Mouse (Mus musculus) embryonic facial prominence, embryonic 14.5 days (tissue): ENCODE results near the gene Pknox1. TPM values are rescaled to one million over a fixed set of nuclear protein-coding genes. Genes with fewer than 3 reads are reported as not detected.
"Not testable (repeated sequence)": the region's sequence is repeated elsewhere in the genome, so short reads cannot be mapped to it uniquely, and the experiment has no call there.

Experiments used
- ATAC-seq: fragments of 200-750 bp; cut with Nextera tagmentation; 2 replicates; pipeline ENCODE4 v1.8.0; 2017; ENCODE audit warnings: low read depth, moderate number of reproducible peaks, moderate TSS enrichment
- DNase-seq: peaks from one replicate; pipeline ENCODE4 v3.0.0-alpha.2; 2015; ENCODE audit warnings: low spot score
- H3K27ac ChIP-seq: fragments of 300-500 bp; sonication (generic); replicated peaks from 2 replicates; pipeline ENCODE4 v1.5.1; 2014; ENCODE audit warnings: low read depth, mild to moderate bottlenecking, low read length, moderate library complexity
- H3K27me3 ChIP-seq: fragments of 300-500 bp; sonication (generic); replicated peaks from 2 replicates; pipeline ENCODE4 v1.6.1; 2014; ENCODE audit warnings: low read length; ENCODE audit not compliant: control insufficient read depth, insufficient read depth
- H3K36me3 ChIP-seq: fragments of 300-500 bp; sonication (generic); 2 replicates; pipeline ENCODE4 v1.6.1; 2014; ENCODE audit warnings: low read length, mixed read lengths; ENCODE audit not compliant: control insufficient read depth, insufficient read depth
- H3K4me1 ChIP-seq: fragments of 300-500 bp; sonication (generic); 2 replicates; pipeline ENCODE4 v1.6.1; 2014; ENCODE audit warnings: antibody characterized with exemption, low read length; ENCODE audit not compliant: control insufficient read depth, insufficient read depth
- H3K4me2 ChIP-seq: fragments of 300-500 bp; sonication (generic); 2 replicates; pipeline ENCODE4 v1.6.1; 2014; ENCODE audit warnings: low read depth, mild to moderate bottlenecking, low read length, moderate library complexity, mixed read lengths
- H3K4me3 ChIP-seq: fragments of 300-500 bp; sonication (generic); 2 replicates; pipeline ENCODE4 v1.5.1; 2014; ENCODE audit warnings: low read depth, mild to moderate bottlenecking, low read length
- H3K9ac ChIP-seq: fragments of 300-500 bp; sonication (generic); 2 replicates; pipeline ENCODE4 v1.6.1; 2014; ENCODE audit warnings: low read depth, mild to moderate bottlenecking, low read length, moderate library complexity, mixed read lengths
- H3K9me3 ChIP-seq: fragments of 300-500 bp; sonication (generic); 2 replicates; pipeline ENCODE4 v1.6.1; 2016; ENCODE audit warnings: low read length; ENCODE audit not compliant: control insufficient read depth
- WGBS: fragments of 180-500 bp; shearing (Covaris S2); extraction: QIAGEN DNeasy Blood & Tissue Kit; methylation state at CpG from one replicate; pipeline ENCODE4 v1.1.7; 2014; 5-methylcytosine and 5-hydroxymethylcytosine counted together
- polyA plus RNA-seq: library from polyadenylated mRNA; unstranded; fragments of >200 nt; fragmentation: Nextera tagmentation; extraction: Ambion mirVana; gene quantifications from 2 replicates; pipeline ENCODE4 v1.2.1, GENCODE M21; 2014

The Pknox1 gene
- polyA plus RNA-seq, 1 experiment from 2014 or later: 31.1 TPM

DNA sequence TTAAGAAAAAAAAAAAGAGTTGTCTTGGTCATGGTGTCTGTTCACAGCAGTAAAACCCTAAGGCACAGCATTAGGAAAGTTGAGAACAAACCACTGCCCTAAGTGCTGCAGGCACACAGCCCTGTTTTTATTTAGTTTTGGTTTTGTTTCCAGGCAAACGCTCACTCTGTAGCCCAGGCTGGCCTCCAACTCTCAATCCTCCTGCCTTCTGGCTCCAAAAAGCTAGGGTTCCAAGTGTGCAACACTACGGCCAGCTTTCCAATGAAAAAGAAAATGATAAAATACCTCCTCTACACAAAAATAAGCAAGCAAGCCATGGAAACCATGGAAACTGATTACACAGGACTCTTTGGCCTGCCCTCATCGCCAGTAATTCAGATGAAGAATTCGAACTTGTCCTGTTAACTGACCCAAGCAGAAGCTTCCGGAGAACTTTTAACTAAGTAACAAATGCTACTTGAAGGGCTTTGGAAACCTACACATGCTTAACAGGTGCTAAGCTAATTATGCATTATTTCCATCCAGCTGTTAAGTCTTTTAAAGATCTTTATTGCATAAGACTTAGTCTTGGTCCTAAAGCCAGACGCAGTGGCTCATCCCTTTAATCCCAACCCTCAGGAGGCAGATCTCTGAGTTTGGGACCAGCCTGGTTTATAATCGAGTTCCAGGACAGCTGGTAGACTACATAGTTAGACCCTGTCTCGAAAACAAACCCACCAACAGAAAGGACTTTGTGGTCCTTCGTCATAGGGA is 17.9 kb upstream of the Pknox1 start:
- Histone ChIP-seq H3K4me3 (no peak overlapping the region), H3K27ac (no peak overlapping the region), H3K9ac (no peak overlapping the region), H3K36me3 (no peaks in the 10 kb centered on the region), H3K9me3 (no peaks in the 10 kb centered on the region), H3K4me1 (peaks cover 15% of the 10 kb centered on the region), H3K27me3 (no peaks in the 10 kb centered on the region), H3K4me2 (no peak overlapping the region)
- ATAC-seq (no peak), DNase-seq (peak; percentile 59)
- 76% methylated on average over 9 of the region's 9 CpGs for WGBS

DNA sequence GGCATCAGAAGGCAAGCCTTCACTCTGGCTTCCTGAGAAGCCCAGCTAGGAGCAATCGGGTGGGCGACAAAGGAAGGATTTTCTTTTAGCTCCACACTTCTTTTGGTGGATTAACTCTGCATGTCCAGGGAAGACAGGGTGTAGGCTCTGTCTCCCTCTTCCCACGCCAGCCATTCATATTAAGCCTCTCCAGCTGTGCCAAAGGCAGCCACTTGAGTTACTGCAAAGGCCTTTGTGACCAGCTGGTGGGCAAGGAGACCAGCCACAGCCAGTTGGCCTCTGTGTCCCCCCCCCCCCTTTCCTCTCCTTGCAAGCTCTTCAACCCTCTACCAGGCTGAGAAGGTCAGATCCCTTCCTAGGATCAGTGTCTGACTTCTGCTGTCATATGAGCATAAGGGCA is 16.6 kb upstream of the Pknox1 start:
- peaks cover 8% of the 10 kb centered on the region for H3K4me1 ChIP-seq
- DNase-seq: peak; percentile 65
- no peak overlapping the region for H3K4me2 ChIP-seq
- H3K9ac ChIP-seq: no peak overlapping the region
- H3K9me3 ChIP-seq: no peaks in the 10 kb centered on the region
- no peaks in the 10 kb centered on the region for H3K36me3 ChIP-seq
- H3K27ac ChIP-seq: no peak overlapping the region
- WGBS: 37% methylated on average over 3 of the region's 3 CpGs
- no peaks in the 10 kb centered on the region for H3K27me3 ChIP-seq
- no peak overlapping the region for H3K4me3 ChIP-seq
- 0 out of 2 replicates have a peak, but pooled peaks have one; percentile 55 for ATAC-seq

DNA sequence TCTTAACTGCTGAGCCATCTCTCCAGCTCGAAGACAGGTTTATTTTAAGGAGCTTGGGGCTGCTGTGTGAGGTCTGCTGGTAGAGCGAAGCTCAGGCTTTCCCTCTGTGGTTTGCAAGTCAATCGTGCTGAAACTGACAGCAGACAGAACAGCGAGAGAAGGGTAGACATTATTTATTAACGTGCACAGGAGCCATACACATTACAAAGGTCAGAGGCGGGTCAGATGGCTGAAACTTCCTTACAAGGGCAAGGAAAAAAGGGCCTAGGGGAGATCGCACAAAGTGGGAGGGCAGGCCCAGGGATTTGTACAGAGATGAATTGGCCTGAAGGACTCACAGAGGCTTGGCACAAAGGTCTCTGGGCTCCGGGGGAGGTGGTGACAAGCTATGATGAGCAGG is 15.1 kb upstream of the Pknox1 start:
- DNase-seq (no peak), ATAC-seq (no peak)
- Histone ChIP-seq H3K9me3 (no peaks in the 10 kb centered on the region), H3K9ac (no peak overlapping the region), H3K27ac (no peak overlapping the region), H3K36me3 (no peaks in the 10 kb centered on the region), H3K4me1 (peaks cover 8% of the 10 kb centered on the region; the same call in 1 of the 2 replicates), H3K4me3 (no peak overlapping the region), H3K27me3 (no peaks in the 10 kb centered on the region), H3K4me2 (no peak overlapping the region)
- WGBS: 54% methylated on average over 8 of the region's 8 CpGs

DNA sequence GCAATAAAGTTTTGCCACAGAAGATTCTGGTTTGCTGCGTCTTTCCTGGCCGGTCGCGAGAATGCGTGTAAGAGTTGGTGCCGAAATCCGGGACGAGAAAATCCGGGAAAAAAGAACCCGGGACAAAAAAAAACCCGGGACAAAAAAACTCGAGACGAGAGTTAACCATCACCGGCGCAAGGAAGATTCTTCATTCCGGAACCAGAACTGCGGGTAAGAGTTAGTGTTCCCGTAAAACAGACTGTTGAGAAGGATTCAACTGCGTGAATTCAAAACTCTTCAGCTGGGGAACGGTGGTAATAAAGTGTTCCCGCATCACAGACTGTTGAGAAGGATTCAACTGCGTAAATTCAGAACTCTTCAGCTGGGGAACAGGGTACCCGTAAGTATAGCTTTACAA is 11.9 kb upstream of the Pknox1 start:
- not testable (repeated sequence) for DNase-seq, H3K4me2 ChIP-seq, H3K36me3 ChIP-seq, H3K9me3 ChIP-seq, H3K27me3 ChIP-seq, H3K9ac ChIP-seq, ATAC-seq, H3K27ac ChIP-seq, H3K4me3 ChIP-seq
- 94% methylated on average over 23 of the region's 23 CpGs for WGBS
- H3K4me1 ChIP-seq: peaks cover 11% of the 10 kb centered on the region

DNA sequence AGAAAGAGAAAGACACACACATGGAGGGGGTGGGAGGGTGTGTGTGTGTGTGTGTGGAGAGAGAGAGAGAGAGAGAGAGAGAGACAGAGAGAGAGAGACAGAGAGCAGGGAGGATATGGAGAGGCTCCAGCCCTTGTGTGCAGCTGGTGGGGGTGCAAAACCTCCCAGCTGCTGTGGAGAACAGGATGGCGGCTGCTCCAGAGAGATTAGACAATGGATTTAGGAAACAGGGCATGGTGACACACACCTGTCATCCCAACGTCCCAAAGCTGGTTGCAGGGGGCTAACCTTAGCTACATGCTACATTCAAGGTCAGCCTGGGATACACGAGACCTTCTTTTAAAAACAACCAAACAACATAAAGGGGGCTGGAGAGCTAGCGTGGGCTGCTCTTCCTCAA is 8.3 kb upstream of the Pknox1 start:
- ATAC-seq: no peak
- WGBS: 61% methylated on average over 4 of the region's 4 CpGs
- no peaks in the 10 kb centered on the region for H3K27me3 ChIP-seq

DNA sequence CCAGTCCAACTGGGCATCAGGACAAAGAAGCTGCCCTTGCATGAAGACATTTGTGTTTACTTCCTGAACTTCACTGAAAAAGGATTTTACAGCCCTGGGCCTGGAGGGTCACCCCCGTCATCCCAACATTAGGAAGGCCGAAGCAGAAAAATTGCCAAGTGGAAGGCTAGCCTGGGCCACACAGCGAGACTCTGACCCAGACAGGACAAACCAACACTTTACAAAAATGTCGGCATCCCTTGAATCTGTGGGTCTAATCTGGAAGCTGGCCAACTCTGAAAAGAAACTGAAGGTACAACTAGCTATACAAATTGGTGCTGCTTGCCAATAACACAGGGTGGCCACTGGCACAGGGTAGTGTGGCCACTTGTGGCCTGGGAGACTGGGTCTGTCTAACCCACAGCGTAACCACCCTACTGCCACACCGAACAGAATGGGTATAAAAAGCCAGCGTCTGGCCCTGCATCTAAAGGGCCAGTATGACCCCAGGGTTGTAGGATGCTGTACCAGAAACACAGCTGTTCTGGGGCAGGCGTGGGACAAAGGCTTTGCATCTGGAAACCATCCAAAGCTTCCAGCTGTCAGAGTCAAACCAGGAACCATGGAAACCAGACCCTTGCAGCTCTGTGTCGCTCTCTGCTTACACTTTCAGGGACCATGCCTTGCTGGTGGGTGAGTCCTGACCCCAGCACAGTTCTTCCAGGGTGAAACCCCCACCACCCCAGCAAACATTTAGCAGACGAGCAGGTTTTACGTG is 7.2 kb upstream of the Pknox1 start:
- DNase-seq (peak; percentile 90), ATAC-seq (peak; percentile 87)
- 38% methylated on average over 11 of the region's 11 CpGs for WGBS
- Histone ChIP-seq H3K27me3 (no peaks in the 10 kb centered on the region), H3K4me2 (peak overlapping the region; percentile 14; the same call in 1 of the 2 replicates), H3K36me3 (no peaks in the 10 kb centered on the region), H3K4me3 (no peak overlapping the region), H3K9me3 (no peaks in the 10 kb centered on the region), H3K27ac (peak overlapping the region; percentile 49; the same call in 1 of the 2 replicates), H3K4me1 (peaks cover 17% of the 10 kb centered on the region), H3K9ac (no peak overlapping the region)

More for the DNA sequence above, 8.3 kb upstream of the Pknox1 start:
- Histone ChIP-seq H3K36me3 (no peaks in the 10 kb centered on the region), H3K4me2 (no peak overlapping the region), H3K27ac (no peak overlapping the region), H3K9ac (no peak overlapping the region), H3K4me3 (no peak overlapping the region), H3K9me3 (no peaks in the 10 kb centered on the region), H3K4me1 (peaks cover 17% of the 10 kb centered on the region)
- no peak for DNase-seq

DNA sequence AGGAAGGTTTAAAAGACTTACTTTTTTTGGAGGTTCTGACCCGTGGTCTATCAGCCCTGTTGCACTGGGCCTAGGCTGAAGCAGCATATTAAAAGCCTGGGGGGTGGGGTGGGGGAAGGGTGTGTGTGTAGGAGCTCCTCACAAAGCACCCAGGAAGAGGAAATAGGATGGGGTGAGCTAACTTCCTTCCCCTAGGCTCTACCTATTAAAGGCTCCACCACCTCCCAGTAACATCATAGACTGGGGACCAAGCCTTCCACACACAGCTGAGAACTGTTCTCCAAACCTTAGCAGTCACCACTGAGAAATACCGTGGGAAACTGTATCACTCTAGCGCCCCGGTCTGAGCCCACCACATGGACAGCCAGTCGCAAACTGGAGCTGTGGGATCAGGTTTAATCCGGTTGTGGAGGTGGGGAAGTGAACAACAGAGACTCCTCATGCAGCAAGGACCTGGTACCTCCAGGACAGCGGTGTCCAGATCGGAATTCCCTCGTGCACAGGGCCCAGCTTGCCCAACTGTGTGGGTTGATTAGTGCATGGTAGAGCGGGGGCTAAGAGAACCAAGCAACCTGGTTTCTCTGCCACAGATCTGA is 6.5 kb upstream of the Pknox1 start:
- Histone ChIP-seq H3K4me1 (peaks cover 17% of the 10 kb centered on the region), H3K9me3 (no peaks in the 10 kb centered on the region), H3K27me3 (no peaks in the 10 kb centered on the region), H3K27ac (peak overlapping the region; percentile 49), H3K4me2 (peak overlapping the region; percentile 14; the same call in 1 of the 2 replicates), H3K4me3 (no peak overlapping the region), H3K36me3 (no peaks in the 10 kb centered on the region), H3K9ac (peak overlapping the region; percentile 19; the same call in 1 of the 2 replicates)
- DNase-seq: no peak
- 59% methylated on average over 10 of the region's 10 CpGs for WGBS
- peak; percentile 36 for ATAC-seq

DNA sequence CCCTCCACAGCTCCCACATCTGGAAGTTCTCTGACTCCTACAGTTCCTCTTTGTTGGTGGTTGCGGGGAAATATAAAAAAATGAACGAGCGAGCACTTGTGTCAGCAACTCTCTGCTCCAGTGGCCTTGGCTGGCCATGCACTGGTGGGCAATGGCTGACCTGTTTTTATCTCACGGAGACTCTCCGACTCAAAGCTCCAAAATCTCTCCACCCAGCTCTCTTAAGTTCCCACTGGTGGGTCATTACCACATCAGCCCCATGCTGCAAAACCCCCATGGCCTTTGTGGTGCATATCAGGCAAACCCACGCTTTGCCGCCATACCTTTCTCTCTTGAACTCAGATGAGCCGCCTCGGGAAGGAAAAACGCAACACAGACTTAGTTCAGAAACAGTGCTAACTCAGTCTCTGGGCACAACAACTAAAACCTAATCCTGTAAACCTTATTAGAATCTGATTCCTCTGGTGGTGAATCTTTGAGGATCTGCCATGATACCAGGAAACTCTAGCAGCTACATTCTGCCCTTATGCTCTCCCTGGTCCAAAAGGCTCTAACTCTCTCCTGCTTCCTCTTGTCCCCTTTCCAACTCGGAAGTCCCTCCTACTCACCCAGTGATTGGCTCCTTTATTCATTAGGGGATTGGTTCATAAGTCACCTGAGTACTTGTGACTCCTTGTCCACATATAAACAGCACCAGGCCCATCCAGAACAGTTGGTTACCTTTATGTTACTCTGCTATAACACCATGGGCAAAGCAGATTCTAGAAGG is 5.3 kb upstream of the Pknox1 start:
- Histone ChIP-seq H3K9ac (no peak overlapping the region), H3K36me3 (no peaks in the 10 kb centered on the region), H3K27me3 (no peaks in the 10 kb centered on the region), H3K4me3 (no peak overlapping the region), H3K4me2 (no peak overlapping the region), H3K9me3 (no peaks in the 10 kb centered on the region), H3K4me1 (peaks cover 22% of the 10 kb centered on the region), H3K27ac (no peak overlapping the region)
- 81% methylated on average over 11 of the region's 11 CpGs for WGBS
- no peak for ATAC-seq
- DNase-seq: no peak
